Mouse (Mus musculus) bone marrow macrophage, adult 2 months (primary cell): Measurements from ENCODE around the gene Card11. TPM values are rescaled to one million over a fixed set of nuclear protein-coding genes. Genes with fewer than 3 reads are reported as not detected.

Source experiments
- H3K27ac ChIP-seq: 2 replicates; pipeline ENCODE4 v1.5.1; 2012; ENCODE audit warnings: low read depth, low read length; ENCODE audit not compliant: insufficient read depth
- H3K4me1 ChIP-seq: 2 replicates; pipeline ENCODE4 v1.6.1; 2012; ENCODE audit warnings: low read length; ENCODE audit not compliant: control insufficient read depth, insufficient read depth
- H3K4me3 ChIP-seq: 2 replicates; pipeline ENCODE4 v1.5.1; 2012; ENCODE audit warnings: mild to moderate bottlenecking, low read length, moderate library complexity; ENCODE audit not compliant: insufficient read depth
- CTCF ChIP-seq: IDR thresholded peaks from 2 replicates; pipeline ENCODE4 v1.5.1; 2012; ENCODE audit warnings: low read depth, mild to moderate bottlenecking, low read length, moderate library complexity
- POLR2A ChIP-seq: IDR thresholded peaks from 2 replicates; pipeline ENCODE4 v1.6.1; 2012; ENCODE audit warnings: mild to moderate bottlenecking, low read depth, low read length, borderline replicate concordance
- polyA plus RNA-seq: library from polyadenylated mRNA; stranded (reverse); fragments of >200 nt; gene quantifications from 2 replicates; pipeline ENCODE4 v1.2.4, GENCODE M21; 2012; ENCODE audit not compliant: missing spikeins, insufficient read depth, insufficient read length

Gene Card11
- polyA plus RNA-seq, 1 experiment = 5.7 TPM

DNA sequence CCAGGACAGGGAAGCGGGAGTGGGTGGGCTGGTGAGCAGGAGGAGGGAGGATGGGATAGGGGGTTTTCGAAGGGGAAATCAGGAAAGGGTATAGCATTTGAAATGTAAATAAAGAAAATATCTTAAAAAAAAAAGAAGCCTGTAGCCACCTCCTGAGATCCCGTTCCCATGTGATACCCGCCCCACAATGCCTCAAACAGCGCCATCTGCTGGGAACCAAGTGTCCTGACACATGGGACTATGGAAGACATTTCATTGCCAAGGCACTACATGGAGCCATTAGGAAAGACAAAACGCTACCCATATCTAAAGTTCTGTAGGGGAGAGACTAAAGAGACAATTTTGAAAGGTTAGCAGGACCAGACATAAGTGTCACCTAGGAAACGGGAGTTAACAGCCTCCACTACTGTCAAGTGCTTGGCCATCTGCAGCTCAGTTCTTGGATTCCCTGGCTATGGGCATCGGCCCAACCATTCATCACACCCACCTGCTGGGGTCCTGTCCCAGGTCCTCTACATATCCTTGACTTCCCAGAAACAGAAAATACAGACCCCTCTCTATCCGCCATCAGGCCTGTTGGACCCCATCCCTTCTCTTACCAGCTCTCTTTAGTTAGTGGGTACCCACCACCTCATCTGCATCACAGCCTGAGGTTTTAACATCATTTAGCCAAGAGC is 65.6 kb downstream of the Card11 start:
- no peak overlapping the region for H3K27ac ChIP-seq
- H3K4me3 ChIP-seq = no peak overlapping the region
- no peaks in the 10 kb centered on the region for H3K4me1 ChIP-seq
- TF ChIP-seq CTCF (no peak), POLR2A (no peak)

DNA sequence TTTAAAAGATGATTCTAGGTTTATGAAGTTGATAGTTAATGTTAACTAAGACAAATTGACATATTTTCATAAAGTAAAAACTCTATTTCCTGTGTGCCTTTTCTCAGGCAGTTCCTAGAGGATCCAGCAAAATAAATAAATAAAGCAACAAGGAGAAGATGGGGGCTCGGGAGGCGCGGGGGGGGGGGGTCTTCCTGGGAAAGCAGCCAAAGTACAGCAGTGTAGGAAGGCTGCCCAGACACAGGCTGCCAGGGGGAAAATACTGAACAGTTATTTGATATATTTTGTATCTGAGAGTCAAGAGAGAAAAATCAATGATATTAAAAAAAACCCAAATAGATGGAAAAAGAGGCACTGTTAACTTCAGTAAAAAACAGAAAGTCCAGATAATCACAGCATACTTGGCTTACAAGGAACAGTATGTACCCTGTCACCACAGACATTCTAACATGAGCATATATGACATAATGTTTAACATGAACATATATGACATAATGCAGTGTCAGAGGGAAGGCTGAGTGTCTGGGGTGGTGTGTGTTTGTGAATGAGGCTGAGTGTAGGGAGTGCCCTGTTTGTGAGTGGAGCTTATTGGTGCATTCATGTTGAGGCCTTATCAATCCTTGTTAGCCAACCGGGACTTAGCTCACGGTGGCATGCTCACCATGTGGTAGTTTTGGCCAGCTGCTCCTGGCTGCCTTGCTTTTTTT is 68.7 kb downstream of the Card11 start:
- no peaks in the 10 kb centered on the region for H3K4me1 ChIP-seq
- H3K4me3 ChIP-seq = no peak overlapping the region
- no peak overlapping the region for H3K27ac ChIP-seq
- TF ChIP-seq POLR2A = no peak
- no peak for TF ChIP-seq CTCF

DNA sequence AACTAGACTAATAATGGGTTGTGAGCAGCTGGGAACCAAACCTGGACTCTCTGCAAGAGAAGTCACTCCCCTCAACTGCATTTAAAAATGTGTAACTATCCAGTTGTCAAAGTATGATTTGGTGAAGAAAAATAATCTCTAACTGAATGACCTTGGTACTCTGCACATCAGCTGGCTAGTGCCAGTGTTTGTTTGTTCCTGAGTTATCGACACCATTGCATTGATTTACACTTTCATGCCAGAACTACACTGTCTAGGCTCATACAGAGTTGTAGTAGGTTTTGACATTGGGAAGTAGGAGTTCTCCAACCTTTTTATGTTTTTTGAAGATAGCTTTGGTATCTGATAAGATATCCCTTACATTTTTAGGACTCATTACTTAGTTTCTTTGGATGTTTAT is 81.9 kb downstream of the Card11 start:
- no peak for TF ChIP-seq POLR2A
- no peak for TF ChIP-seq CTCF
- H3K4me1 ChIP-seq = no peaks in the 10 kb centered on the region
- H3K4me3 ChIP-seq = no peak overlapping the region
- no peak overlapping the region for H3K27ac ChIP-seq

DNA sequence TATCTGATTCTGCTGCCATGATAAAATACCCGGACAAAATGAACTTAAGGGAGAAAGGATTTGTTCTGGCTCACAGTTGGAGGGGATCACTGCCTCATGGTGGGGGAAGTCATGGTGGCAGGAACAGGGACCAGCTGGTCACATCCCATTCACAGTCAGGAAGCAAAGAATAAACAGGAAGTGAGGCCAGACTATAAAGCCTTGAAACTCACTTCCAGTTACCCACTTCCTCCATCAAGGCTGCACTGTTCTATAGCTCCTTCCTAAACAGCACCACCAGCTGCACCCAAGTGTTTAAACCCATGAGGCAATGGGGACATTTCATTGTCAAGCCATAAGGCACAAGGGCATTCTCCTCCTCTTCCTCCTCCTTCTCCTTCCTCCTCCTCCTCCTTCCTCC is 82.6 kb downstream of the Card11 start:
- Histone ChIP-seq H3K4me1 (no peaks in the 10 kb centered on the region), H3K4me3 (no peak overlapping the region), H3K27ac (no peak overlapping the region)
- TF ChIP-seq CTCF (no peak), POLR2A (no peak)

DNA sequence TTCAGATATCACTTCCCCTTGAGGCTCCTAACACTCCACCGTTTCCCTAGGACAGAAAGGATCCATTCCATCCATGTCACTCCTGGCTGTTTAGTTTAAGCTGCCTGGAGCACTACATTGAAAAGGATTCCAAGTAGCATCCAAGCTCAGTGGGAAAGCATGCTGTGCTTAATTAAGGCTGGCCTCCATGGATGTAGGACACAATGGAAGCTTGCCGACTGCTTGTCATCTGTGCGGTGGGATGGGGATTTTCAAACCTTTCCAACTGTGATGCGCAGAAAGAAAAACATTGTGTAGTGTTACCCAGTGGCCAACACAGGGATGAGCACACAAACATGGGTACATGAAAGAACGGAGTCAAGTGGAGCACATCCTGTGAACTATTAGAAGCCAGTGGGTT is 89.5 kb downstream of the Card11 start:
- no peaks in the 10 kb centered on the region for H3K4me1 ChIP-seq
- TF ChIP-seq POLR2A (no peak), CTCF (no peak)
- H3K4me3 ChIP-seq = no peak overlapping the region
- no peak overlapping the region for H3K27ac ChIP-seq

DNA sequence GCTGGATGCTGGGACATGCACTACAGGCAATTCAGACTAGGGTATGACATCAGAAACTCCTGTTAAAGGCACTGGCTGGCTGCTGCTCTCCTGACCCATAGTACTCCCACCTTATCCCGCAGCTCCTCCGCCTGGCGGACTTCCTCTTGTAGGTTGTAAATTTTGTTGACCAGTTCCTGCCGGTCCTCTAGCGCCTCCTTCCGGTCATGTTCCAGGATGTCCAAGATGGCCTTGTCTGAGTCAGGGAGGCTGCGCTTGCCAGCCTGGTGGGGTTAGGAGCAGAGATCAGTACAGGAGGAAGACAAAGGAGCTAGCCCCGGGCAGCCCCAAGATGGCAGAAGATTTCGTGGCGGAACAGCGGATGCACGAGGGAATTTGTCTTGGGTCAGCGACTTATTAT is 99.5 kb downstream of the Card11 start:
- no peak for TF ChIP-seq POLR2A
- no peak for TF ChIP-seq CTCF
- H3K4me1 ChIP-seq = no peaks in the 10 kb centered on the region
- H3K27ac ChIP-seq = no peak overlapping the region

DNA sequence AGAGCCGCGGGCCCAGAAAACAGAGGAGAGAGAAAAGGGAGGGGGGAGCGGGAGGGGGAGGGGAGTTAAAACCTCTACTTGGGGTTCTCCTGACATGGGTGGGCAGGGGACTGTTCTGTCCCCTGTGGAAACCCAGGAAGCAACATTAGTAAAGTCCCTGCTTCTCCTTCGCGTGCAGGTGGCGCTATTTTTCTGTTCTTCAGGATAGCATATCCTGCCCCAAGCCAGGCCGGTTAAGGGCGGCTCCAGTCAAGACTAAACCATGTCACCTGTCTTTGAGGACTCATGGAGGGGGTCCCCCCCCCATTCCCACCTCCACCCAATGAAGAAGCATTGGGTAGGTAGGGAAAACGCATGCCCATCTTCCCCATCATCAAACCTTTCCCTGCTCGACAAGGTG is 109.3 kb downstream of the Card11 start:
- no peak overlapping the region for H3K4me3 ChIP-seq
- no peaks in the 10 kb centered on the region for H3K4me1 ChIP-seq
- no peak overlapping the region for H3K27ac ChIP-seq
- TF ChIP-seq POLR2A (no peak), CTCF (no peak; the same call in 1 of the 2 replicates)

More for the DNA sequence above, 99.5 kb downstream of the Card11 start:
- H3K4me3 ChIP-seq = no peak overlapping the region

DNA sequence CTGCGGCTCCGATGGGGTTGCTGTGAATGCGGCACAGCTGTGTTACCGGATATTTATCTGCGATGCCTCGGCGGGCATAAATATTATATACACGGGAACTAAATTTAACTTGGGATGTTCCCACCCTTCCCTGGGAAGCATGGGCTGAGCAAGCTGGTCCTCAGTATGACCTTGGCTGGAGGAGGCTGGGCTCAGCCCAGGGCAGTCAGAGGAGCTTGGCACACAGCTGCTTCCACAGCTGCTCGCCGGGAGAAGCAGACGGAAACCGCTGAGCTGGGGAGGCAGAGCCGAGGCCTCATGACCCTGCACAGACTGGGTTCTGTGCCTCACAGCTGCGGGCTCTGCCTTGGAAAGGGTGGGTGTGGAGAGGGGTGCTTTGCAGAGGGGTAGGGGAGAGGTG is 110.3 kb downstream of the Card11 start:
- Histone ChIP-seq H3K4me3 (no peak overlapping the region), H3K4me1 (no peaks in the 10 kb centered on the region)
- no peak for TF ChIP-seq POLR2A
- no peak for TF ChIP-seq CTCF

DNA sequence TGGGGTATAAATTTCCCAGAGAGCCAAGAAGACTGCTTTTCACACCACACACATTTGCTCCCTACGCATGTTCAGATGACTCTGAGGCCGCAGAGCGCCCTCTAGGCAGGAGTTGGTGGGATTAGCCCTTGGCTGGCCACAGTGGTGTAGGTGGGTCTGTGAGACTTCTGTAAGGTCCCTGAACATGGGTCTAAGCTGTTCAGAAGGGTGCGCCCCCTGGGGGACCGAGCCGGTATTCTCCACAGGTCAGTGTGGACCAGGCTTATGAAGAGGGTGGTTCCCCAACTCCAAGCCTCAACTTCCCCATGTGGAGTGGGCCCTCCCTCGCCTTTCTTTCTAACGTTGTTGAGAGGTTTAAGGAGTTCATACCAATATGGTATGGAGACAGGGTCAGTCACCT is 110.8 kb downstream of the Card11 start:
- TF ChIP-seq CTCF (peak; percentile 46), POLR2A (no peak)
- H3K4me1 ChIP-seq = no peaks in the 10 kb centered on the region
- H3K4me3 ChIP-seq = no peak overlapping the region
- no peak overlapping the region for H3K27ac ChIP-seq

More for the DNA sequence above, 110.3 kb downstream of the Card11 start:
- no peak overlapping the region for H3K27ac ChIP-seq

DNA sequence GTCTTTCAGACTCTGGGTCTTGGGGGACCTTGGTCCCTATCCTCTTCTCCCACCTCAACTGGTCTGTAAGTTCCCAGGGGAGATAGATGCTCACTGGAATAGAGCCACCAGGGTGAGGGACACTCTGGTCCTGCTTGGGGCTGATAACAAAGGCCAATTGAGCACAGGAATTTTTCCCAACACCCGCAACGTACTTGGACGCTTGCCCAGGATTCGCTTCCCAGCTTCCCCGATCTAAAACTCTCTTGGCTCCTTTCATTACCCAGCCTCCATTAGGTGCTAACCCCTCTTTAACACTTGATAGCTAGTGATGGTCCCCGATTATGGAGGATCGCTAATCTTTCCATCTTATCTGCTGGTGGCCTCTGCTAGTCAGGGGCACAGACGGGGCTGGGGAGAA is 112.5 kb downstream of the Card11 start:
- H3K4me1 ChIP-seq = no peaks in the 10 kb centered on the region
- H3K27ac ChIP-seq = no peak overlapping the region
- H3K4me3 ChIP-seq = no peak overlapping the region
- no peak for TF ChIP-seq CTCF
- no peak for TF ChIP-seq POLR2A
